Mouse (Mus musculus) cortical plate, adult 2 months (tissue): ENCODE measurements around the gene Tlr9. TPM values are rescaled to one million over a fixed set of nuclear protein-coding genes. Genes with fewer than 3 reads are reported as not detected.
A peak's percentile ranks its signal among the peaks of the same experiment; 100 is the strongest.

Experiments used
- H3K27ac ChIP-seq: fragments of 200-500 bp; 2 replicates; pipeline ENCODE4 v1.5.1; 2012; ENCODE audit warnings: low read length, control low read depth, inconsistent platforms; ENCODE audit not compliant: insufficient read depth
- H3K4me1 ChIP-seq: fragments of 200-500 bp; 2 replicates; pipeline ENCODE4 v1.6.1; 2011; ENCODE audit warnings: low read length; ENCODE audit not compliant: control insufficient read depth, insufficient read depth
- H3K4me3 ChIP-seq: fragments of 200-500 bp; 2 replicates; pipeline ENCODE4 v1.5.1; 2011; ENCODE audit warnings: mild to moderate bottlenecking, low read length, control low read depth; ENCODE audit not compliant: insufficient read depth
- CTCF ChIP-seq: fragments of 200-500 bp; IDR thresholded peaks from 2 replicates; pipeline ENCODE4 v1.5.1; 2011; ENCODE audit warnings: mild to moderate bottlenecking, control low read depth, low read length; ENCODE audit not compliant: insufficient read depth; ENCODE audit errors: extremely low read depth
- POLR2A ChIP-seq: fragments of 200-500 bp; IDR thresholded peaks from 2 replicates; pipeline ENCODE4 v1.6.1; 2011; ENCODE audit warnings: mild to moderate bottlenecking, low read length, control low read depth; ENCODE audit not compliant: insufficient read depth; ENCODE audit errors: extremely low read depth
- polyA plus RNA-seq: library from polyadenylated mRNA; depleted of rRNA; stranded (reverse); fragments of >200 nt; gene quantifications from 2 replicates; pipeline ENCODE4 v1.2.3, GENCODE M21; 2012

Gene Tlr9
- polyA plus RNA-seq, 1 experiment = 1.2 TPM

DNA sequence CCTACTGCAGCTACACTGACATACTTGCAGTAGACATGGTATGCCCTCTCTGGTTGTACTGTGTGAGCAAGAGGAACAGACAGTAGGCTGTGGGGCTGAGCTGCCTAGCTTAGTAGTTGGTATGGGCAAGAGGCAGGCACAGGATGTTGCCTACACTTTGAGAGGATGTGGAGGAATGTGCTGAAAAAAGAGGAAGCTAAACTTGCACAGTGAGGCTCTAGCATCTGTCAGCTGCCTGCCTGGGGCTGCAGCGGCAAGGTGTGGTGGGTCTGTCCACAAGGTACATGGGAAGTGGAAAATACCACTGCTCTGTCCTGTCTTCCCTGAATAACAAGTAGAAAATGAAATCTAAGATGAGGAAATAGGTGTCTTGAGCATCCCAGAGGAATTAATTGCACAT is 29.4 kb upstream of the Tlr9 start:
- Histone ChIP-seq H3K4me3 (no peak overlapping the region), H3K27ac (0 out of 2 replicates have a peak overlapping the region, but pooled peaks have one; percentile 31), H3K4me1 (0 out of 2 replicates have a peak, but pooled peaks cover 3% of the 10 kb centered on the region)
- no peak for TF ChIP-seq POLR2A
- no peak for TF ChIP-seq CTCF

DNA sequence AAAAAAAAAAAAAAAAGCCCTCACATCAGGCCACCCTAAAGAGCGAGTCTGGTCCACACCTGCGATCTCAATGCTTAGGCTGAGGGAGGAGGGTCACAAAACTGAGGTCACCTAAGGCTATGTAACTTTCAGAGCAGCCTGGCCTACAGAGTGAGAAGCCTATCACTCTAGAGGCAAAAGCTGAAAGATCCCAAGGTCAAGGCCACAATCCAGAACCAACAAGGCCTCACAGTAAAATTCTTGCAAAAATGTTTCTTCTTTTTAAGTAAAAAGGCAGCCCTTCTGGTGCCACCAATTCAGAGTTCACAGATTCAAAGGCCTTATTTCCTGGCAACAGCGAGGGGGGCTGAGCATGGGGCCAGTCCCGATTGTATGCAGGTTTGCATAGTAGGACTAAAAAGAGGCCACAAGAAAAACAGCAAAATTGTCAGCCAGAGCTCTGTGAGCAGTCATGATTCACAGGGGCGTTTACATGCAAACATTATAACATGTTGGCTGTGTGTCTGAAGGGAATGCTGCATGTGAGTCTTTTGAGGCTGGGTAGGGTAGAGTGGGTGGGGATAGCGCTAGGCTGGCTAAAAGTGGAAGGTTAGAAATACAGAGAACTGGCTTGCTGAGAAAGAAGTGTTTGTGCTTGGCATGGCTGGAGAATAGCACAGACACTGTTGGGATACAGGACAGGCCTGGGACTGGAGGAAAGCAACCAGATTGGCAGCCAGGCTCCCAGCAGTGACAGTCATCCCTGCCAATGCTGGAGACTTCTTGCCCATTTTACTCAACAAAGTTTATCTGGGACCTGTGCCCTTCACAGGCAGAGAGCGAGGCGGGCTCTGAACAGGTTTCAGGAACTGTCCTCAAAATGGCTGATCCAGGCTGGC is 28.2 kb upstream of the Tlr9 start:
- Histone ChIP-seq H3K27ac (no peak overlapping the region), H3K4me3 (no peak overlapping the region), H3K4me1 (0 out of 2 replicates have a peak, but pooled peaks cover 3% of the 10 kb centered on the region)
- no peak for TF ChIP-seq CTCF
- no peak for TF ChIP-seq POLR2A

DNA sequence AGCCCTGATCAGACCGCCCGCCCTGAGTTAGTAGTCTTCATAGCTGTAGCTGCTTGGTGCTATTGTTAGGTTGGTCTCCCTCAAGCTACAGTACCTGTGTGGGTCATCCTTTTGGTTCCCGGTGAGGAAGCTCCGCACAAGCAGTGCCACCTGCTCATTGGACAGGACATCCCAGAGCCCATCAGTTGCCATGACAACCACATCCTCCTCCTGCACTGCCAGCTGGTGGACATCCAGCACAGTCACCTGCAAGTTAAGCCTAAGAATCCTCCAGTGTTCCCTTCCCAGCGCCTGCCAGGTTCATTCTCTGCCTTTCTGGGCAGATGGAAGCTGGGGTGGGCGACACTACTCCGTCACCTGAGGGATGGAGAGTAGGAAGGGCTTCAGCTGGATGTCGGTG is 26.7 kb upstream of the Tlr9 start:
- Histone ChIP-seq H3K27ac (no peak overlapping the region), H3K4me3 (no peak overlapping the region), H3K4me1 (0 out of 2 replicates have a peak, but pooled peaks cover 3% of the 10 kb centered on the region)
- no peak for TF ChIP-seq CTCF
- no peak for TF ChIP-seq POLR2A

DNA sequence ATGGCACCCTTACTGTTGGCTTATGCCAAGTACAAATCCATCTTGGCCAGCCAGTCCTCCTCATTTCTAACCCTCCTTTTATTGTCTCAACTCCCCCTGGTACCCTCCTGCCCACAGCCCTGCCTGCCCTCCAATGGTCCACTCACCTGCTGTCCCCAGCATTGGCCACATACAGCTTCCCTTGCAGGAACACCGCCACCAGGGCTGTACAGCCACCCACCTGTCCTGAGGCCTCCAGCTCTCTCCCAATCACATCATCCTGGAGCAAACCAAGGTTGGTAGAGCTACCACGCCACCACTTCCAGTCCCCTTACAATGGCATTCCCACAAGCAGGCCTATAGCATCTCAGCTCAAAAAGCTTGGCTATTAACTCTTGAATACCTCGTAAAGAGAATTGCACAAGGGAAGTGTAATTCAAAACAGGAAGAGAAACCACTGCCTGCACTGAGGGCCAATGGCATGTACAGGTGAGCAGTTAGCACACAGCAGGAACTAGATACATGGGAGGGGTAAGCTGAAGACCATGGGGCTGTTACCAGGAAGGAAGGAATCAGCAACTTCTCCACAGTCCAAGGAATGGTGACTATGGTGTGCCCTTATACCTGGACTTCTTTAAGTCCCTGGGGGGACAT is 25.2 kb upstream of the Tlr9 start:
- no peak for TF ChIP-seq CTCF
- TF ChIP-seq POLR2A = no peak
- H3K27ac ChIP-seq = no peak overlapping the region
- H3K4me3 ChIP-seq = no peak overlapping the region
- 0 out of 2 replicates have a peak, but pooled peaks cover 3% of the 10 kb centered on the region for H3K4me1 ChIP-seq

DNA sequence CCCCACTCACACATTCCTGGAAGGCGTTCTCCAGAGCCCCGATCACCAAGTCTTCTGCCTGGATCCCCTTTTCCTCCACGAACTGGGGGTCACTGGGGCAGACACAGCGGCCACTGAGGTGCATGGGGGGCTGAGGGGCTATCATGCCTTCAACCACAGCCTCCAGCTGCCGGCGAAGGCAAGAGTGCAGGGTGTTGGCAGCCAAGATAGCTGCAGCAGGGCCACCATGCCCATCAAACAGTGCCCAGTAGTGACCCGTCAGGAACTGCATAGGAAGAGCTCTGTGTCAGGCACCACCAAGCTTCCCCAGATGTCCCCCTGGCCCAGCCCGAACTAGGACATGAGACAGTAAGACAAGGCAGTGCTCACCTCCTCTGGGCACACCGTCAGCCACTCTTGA is 24.7 kb upstream of the Tlr9 start:
- Histone ChIP-seq H3K4me1 (0 out of 2 replicates have a peak, but pooled peaks cover 3% of the 10 kb centered on the region), H3K4me3 (no peak overlapping the region), H3K27ac (no peak overlapping the region)
- TF ChIP-seq POLR2A (no peak), CTCF (no peak)

DNA sequence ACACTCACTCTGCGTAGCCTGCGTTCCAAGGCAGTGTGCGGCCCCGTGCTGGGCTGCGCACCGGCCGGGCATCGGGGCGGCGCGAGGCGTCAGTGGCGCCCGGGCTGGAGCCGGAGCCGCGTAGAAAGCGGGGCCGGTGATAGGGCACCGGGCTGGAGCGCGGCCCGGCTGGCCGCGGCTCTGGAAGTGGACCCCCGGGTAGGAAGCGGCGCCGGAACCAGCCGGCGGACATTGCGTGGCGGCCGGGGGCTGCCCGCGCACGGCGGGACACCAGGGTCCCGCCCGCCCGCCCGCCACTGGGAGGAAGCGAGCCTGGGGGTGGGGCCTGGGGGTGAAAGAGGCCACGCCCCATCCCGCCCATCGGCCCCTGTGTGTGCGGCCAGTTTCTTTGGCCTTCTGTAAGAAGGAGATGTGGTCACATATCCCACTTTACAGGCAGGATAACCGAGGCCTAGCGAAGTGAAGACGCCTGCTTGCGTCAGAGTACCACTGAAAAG is 23.4 kb upstream of the Tlr9 start:
- Histone ChIP-seq H3K4me3 (peak overlapping the region; percentile 31), H3K4me1 (peaks cover 2% of the 10 kb centered on the region; the same call in 1 of the 2 replicates), H3K27ac (no peak overlapping the region)
- TF ChIP-seq CTCF = no peak
- TF ChIP-seq POLR2A = peak; percentile 22; the same call in 1 of the 2 replicates

DNA sequence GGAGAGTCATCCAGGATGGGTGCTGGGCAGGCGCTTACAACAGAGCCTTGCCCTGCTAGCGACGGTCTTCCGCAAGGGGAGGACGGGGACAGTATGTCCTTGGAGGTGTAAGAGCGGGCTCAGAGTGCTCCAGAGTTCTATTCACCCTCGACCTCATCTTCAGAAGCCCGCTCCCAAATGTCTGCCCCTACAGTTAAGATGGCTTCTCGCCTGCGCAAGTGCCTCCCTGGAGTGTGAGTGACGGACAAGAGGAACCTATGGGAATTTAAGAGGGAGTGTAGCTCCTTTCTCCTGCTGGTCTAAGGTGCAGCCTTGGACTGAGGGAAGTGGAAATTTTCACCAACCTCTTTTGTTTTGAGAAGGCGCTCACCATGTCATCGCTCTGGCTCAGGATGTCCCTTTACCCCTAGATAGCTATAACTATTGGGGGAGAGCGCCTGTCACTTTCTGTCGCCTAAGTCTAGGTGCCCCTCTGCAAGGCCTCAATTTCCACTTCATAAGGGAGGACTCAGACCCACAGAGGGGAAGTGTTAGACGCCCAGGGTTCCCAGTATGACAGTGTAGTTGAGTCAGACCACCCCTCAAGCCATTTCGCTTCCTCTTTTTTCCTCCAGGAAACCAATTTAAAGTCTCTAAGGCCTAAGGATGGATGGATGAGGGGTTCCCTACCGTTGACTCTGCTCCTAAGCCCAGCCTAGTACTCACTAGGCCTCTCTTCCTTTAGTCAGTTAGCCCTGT is 22.7 kb upstream of the Tlr9 start, which contains the start of gene Ppm1m:
Gene Ppm1m (minus strand): TSS at position 212 of the 738 bp plus-strand sequence.
- Histone ChIP-seq H3K27ac (no peak within 1 kb of the TSS), H3K4me3 (peak within 1 kb of the TSS; percentile 31), H3K4me1 (peaks cover 7% of the 10 kb centered on the region)
- TF ChIP-seq POLR2A (no peak), CTCF (no peak)

DNA sequence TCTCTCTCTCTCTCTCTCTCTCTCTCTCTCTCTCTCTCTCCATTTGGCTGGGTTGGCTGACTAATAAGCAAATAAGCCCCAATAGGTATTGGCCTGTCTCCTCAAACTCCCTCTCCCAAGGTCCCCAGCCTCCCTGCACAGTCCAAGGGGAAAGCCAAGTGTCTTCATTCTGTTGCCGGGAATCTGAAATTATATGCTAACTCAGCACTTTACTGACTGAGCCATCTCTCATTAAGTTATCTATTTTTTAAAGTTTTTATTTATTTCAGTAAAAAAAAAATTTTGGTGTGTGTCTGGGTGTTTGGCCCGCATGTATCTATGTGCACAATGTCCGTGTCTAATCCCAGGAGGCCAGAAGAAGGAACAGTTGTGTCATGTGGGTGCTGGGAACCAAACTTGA is 20.5 kb upstream of the Tlr9 start:
- H3K27ac ChIP-seq = no peak overlapping the region
- TF ChIP-seq CTCF (no peak), POLR2A (no peak)
- peaks cover 16% of the 10 kb centered on the region for H3K4me1 ChIP-seq
- no peak overlapping the region; the same call in 1 of the 2 replicates for H3K4me3 ChIP-seq

DNA sequence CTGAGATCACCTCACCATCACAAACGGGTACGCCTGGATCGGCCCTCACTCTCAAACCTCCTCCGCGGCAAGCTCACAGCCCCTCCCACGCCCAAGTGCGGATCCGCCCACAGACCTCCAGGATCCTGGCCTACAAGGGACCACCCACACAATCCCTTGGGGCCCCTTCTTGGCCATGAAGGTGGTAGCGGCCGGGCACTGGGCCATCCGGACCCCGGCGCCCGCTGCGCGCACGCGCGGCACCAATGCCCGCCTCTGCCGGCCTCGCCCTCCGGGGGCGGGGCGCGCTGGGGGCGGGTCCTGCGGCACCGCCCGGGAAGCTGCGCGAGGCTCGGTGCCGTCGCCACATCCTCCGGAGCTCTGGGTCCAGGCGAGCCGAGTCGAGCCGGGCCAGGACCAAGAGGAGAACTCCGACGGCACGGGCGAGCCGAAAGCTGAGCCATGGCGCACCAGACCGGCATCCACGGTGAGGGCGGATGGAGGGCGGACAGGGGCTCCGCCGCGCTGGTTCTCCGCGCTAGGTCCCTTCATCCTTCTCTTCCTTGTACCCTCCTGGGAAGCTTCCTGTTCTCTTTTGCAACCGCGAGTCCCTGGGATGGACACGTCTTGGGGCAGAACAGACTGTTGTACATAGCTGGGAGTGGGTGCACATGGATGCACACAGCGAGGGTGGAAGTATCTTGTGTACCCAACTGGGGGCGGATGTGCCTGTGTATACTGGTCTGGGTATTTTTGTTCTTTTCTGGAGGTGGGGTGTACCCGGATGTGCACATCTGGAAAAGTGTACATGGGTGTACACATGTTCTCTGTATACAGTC is 19.4 kb upstream of the Tlr9 start, which contains the start of gene Twf2:
Gene Twf2 (plus strand): TSS at position 290 of the 818 bp plus-strand sequence.
- Histone ChIP-seq H3K27ac (peak within 1 kb of the TSS; percentile 78), H3K4me1 (peaks cover 22% of the 10 kb centered on the region), H3K4me3 (peak within 1 kb of the TSS; percentile 79)
- TF ChIP-seq CTCF = no peak
- TF ChIP-seq POLR2A = peak; percentile 71
